Mouse (Mus musculus) embryonic facial prominence, embryonic 13.5 days (tissue): Measurements from ENCODE around the gene Ms4a6c. TPM values are rescaled to one million over a fixed set of nuclear protein-coding genes. Genes with fewer than 3 reads are reported as not detected.
"Not testable (repeated sequence)": the region's sequence is repeated elsewhere in the genome, so short reads cannot be mapped to it uniquely, and the experiment has no call there.

Experiments used
- ATAC-seq: fragments of 200-750 bp; cut with Nextera tagmentation; 2 replicates; pipeline ENCODE4 v1.8.0; 2017; ENCODE audit warnings: low read depth; ENCODE audit not compliant: insufficient number of reproducible peaks, insufficient read depth, low FRiP score, low TSS enrichment
- H3K27ac ChIP-seq: fragments of 300-500 bp; sonication (generic); 2 replicates; pipeline ENCODE4 v1.5.1; 2015; ENCODE audit warnings: moderate library complexity, mild to moderate bottlenecking, inconsistent platforms
- H3K27me3 ChIP-seq: fragments of 300-500 bp; sonication (generic); 2 replicates; pipeline ENCODE4 v1.6.1; 2015; ENCODE audit warnings: mild to moderate bottlenecking, inconsistent platforms
- H3K36me3 ChIP-seq: fragments of 300-500 bp; sonication (generic); 2 replicates; pipeline ENCODE4 v1.6.1; 2015; ENCODE audit warnings: mild to moderate bottlenecking, inconsistent platforms
- H3K4me1 ChIP-seq: fragments of 300-500 bp; sonication (generic); 2 replicates; pipeline ENCODE4 v1.6.1; 2015; ENCODE audit warnings: inconsistent platforms
- H3K4me2 ChIP-seq: fragments of 300-500 bp; sonication (generic); 2 replicates; pipeline ENCODE4 v1.6.1; 2015; ENCODE audit warnings: moderate library complexity, mild to moderate bottlenecking, inconsistent platforms
- H3K4me3 ChIP-seq: fragments of 300-500 bp; sonication (generic); 2 replicates; pipeline ENCODE4 v1.5.1; 2015; ENCODE audit warnings: mild to moderate bottlenecking, inconsistent platforms
- H3K9ac ChIP-seq: fragments of 300-500 bp; sonication (generic); 2 replicates; pipeline ENCODE4 v1.6.1; 2015; ENCODE audit warnings: mild to moderate bottlenecking, inconsistent platforms
- H3K9me3 ChIP-seq: fragments of 300-500 bp; sonication (generic); 2 replicates; pipeline ENCODE4 v1.6.1; 2016; ENCODE audit warnings: inconsistent platforms
- WGBS: fragments of 180-500 bp; shearing (Covaris S2); methylation state at CpG from one replicate; pipeline ENCODE4 v1.1.7; 2015; ENCODE audit warnings: mixed read lengths; 5-methylcytosine and 5-hydroxymethylcytosine counted together
- polyA plus RNA-seq: library from polyadenylated mRNA; unstranded; fragments of >200 nt; fragmentation: Nextera tagmentation; extraction: Ambion mirVana; gene quantifications from 2 replicates; pipeline ENCODE4 v1.2.1, GENCODE M21; 2015

Ms4a6c gene
- polyA plus RNA-seq = 4.8 and 5.4 TPM in 2 replicates

DNA sequence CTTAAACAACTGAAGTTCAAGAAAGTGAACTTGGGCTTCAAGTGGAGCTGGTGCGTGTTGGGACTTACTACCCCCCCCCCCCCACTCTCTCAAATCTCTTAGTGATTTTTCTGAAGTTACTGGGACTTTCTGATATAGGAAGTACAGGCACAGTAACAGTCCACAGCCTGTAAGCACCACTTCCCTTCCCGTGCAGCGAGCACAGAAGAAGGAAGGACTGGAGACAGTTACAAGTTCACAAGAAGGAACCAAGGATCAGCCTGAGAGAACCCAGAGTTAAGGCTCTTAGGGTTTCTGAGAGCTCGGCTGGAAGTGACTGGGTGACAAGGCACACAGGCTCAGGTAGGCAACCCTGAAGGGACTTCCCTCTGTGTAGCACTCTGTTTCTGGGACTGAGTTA is at the start of gene Ms4a6c:
Gene Ms4a6c, plus strand, starts transcription at position 152 of the 400 bp plus-strand sequence.
- not testable (repeated sequence) for H3K4me2 ChIP-seq, H3K27me3 ChIP-seq, H3K9me3 ChIP-seq, ATAC-seq, H3K4me1 ChIP-seq, H3K36me3 ChIP-seq, H3K9ac ChIP-seq, H3K4me3 ChIP-seq, H3K27ac ChIP-seq
- WGBS = 77% methylated on average over 4 of the region's 4 CpGs

DNA sequence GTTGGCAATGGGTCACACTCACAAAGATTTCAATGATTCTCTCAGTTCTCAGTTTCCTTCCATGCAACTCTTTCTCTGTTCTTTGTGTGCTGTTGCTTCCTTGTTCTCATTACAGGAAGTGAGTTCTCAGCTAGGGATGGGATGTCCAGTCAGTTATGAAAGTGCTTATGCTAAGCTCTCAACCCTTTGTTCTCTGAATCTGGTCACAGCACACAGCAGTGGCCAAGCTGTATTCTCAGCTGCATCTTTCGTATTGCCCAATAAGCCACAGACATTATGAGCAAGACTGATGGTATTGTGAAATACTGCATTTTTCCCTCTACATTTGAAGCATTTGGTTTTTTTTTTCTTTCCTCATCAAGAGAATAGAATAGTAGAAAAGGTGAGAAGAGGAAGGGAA is 38.0 kb upstream of the Ms4a6c start:
- not testable (repeated sequence) for H3K4me3 ChIP-seq, H3K27me3 ChIP-seq, H3K9me3 ChIP-seq, ATAC-seq, H3K9ac ChIP-seq, H3K4me1 ChIP-seq, H3K36me3 ChIP-seq, H3K4me2 ChIP-seq, H3K27ac ChIP-seq
- WGBS = 86% methylated on average over 1 of the region's 1 CpGs

DNA sequence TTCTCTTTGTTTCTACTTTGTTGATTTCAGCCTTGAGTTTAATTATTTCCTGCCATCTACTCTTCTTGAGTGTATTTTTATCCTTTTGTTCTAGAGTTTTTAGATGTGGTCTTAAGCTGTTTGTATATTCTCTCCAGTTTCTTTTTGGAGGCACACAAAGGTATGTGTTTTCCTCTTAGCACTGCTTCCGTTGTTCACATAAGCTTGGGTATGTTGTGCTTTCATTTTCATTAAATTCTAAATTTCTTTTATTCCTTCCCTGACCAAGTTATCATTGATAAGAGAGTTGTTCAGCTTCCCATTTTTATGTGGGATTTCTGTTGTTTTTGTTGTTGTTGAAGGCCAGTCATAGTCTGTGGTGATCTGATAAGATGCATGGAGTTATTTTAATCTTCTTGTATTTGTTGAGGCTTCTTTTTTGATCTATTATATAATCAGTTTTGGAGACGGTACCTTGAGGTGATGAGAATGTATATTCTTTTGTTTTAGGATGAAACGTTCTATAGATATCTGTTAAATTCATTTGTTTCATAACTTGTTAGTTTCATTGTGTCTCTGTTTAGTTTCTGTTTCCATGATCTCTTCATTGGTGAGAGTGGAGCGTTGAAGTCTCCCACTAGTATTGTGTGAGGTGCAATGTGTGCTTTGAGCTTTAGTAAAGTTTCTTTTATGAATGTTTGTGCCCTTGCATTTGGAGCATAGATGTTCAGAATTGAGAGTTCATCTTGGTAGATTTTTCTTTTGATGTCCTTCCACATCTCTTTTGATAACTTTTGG is 33.9 kb upstream of the Ms4a6c start:
- WGBS = 87% methylated on average over 4 of the region's 4 CpGs
- H3K36me3 ChIP-seq = no peaks in the 10 kb centered on the region
- H3K27me3 ChIP-seq = no peaks in the 10 kb centered on the region
- H3K4me3 ChIP-seq = no peak overlapping the region
- no peaks in the 10 kb centered on the region for H3K4me1 ChIP-seq
- ATAC-seq = no peak
- H3K4me2 ChIP-seq = no peak overlapping the region
- H3K27ac ChIP-seq = no peak overlapping the region
- H3K9me3 ChIP-seq = no peaks in the 10 kb centered on the region
- no peak overlapping the region for H3K9ac ChIP-seq

DNA sequence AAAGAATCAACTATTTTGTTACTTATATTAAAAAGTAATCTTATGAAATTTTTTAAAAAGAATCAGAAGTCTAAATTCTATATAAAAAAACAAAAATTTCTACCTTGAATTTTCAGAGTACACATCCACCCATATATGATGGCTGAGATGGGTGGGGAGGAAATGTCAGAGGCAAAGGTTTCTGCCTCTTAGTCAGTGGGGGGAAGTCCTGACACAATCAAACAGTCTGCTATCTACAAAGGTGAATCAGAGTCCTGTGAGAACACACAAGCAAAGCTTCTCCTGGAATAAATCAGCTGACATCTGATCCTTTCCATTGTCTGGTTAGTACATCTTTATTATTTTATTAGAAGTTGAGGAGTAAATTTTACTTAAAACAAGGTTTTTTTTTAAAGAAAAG is 25.8 kb upstream of the Ms4a6c start, which contains the start of gene Ms4a4b:
Gene Ms4a4b, plus strand, starts transcription at position 216 of the 400 bp plus-strand sequence.
- H3K4me2 ChIP-seq = no peak within 1 kb of the TSS
- no peaks in the 10 kb centered on the region for H3K36me3 ChIP-seq
- H3K27me3 ChIP-seq = no peaks in the 10 kb centered on the region
- H3K9ac ChIP-seq = no peak within 1 kb of the TSS
- no peak for ATAC-seq
- no peak within 1 kb of the TSS for H3K27ac ChIP-seq
- no peak within 1 kb of the TSS for H3K4me3 ChIP-seq
- H3K9me3 ChIP-seq = no peaks in the 10 kb centered on the region
- H3K4me1 ChIP-seq = no peaks in the 10 kb centered on the region

DNA sequence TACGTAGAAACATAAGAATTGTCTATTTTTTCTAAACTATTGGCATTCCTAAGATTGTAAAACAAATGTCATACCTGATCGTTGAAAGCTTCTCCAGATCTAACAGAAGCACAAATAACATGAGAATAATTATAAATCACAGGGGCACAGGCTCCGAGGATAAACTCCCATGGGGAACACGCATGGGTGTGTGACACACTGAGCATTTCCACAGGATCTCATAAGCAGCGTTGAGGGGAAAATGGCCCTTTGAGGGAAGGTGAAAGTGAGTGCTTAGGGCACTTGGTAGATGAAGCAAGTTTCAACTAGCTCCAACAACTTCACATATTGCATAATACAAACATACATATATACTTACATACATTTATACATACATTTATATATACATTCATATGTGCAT is 25.2 kb upstream of the Ms4a6c start:
- no peak overlapping the region for H3K9ac ChIP-seq
- no peak overlapping the region for H3K4me2 ChIP-seq
- no peak overlapping the region for H3K4me3 ChIP-seq
- no peaks in the 10 kb centered on the region for H3K27me3 ChIP-seq
- ATAC-seq = no peak
- no peaks in the 10 kb centered on the region for H3K4me1 ChIP-seq
- H3K9me3 ChIP-seq = no peaks in the 10 kb centered on the region
- 83% methylated on average over 5 of the region's 5 CpGs for WGBS
- no peaks in the 10 kb centered on the region for H3K36me3 ChIP-seq
- H3K27ac ChIP-seq = no peak overlapping the region

DNA sequence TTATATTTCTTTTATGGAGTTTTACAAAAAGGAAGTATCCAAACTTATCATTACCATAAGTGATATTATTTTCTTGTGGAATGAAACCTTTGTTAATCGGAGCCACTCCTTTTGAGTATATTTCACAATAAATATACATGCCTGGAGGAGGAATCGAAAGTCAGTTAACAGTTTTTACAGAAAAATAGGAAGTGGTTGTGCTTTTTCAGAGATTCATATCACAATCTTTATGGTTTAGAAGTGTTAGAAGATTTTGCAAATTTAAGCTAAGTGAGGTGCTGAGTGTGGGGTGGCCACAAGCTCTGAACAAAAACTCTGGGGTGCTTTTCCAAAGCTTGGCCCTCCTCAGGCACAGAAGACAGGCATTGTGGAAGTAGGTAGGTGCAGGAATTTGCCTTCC is 21.9 kb upstream of the Ms4a6c start:
- Histone ChIP-seq H3K4me1 (no peaks in the 10 kb centered on the region), H3K9me3 (no peaks in the 10 kb centered on the region), H3K4me2 (no peak overlapping the region), H3K36me3 (no peaks in the 10 kb centered on the region), H3K27ac (no peak overlapping the region), H3K9ac (no peak overlapping the region), H3K4me3 (no peak overlapping the region), H3K27me3 (no peaks in the 10 kb centered on the region)
- ATAC-seq = no peak
- 86% methylated on average over 2 of the region's 2 CpGs for WGBS

DNA sequence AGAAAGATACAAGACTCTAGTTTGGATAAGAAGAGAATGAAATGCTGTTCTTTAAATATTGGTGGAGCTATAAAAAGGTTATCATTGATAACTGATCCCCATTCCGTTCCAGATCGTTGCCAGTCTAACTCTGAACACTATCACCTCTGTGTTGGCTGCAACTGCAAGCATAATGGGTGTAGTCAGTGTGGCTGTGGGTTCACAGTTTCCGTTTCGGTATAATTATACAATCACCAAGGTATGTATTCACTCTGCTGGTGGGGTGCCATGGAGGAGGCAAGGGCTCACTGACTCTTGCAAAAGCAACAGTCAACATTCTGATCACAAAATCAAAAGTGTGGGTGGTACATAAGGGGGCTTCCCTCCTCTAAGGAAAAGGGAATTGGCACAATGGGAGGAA is 10.1 kb upstream of the Ms4a6c start:
- 81% methylated on average over 4 of the region's 4 CpGs for WGBS
- H3K36me3 ChIP-seq, ATAC-seq, H3K9me3 ChIP-seq, H3K27ac ChIP-seq, H3K4me2 ChIP-seq, H3K4me3 ChIP-seq, H3K27me3 ChIP-seq, H3K9ac ChIP-seq, H3K4me1 ChIP-seq: not testable (repeated sequence)

DNA sequence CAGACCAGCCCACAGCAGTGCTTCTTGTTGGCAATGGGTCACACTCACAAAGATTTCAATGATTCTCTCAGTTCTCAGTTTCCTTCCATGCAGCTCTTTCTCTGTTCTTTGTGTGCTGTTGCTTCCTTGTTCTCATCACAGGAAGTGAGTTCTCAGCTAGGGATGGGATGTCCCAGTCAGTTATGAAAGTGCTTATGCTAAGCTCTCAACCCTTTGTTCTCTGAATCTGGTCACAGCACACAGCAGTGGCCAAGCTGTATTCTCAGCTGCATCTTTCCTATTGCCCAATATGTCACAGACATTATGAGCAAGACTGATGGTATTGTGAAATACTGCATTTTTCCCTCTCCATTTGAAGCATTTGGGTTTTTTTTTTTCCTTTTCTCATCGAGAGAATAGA is 4.4 kb upstream of the Ms4a6c start:
- not testable (repeated sequence) for H3K27ac ChIP-seq, H3K4me2 ChIP-seq, H3K9ac ChIP-seq, H3K27me3 ChIP-seq, ATAC-seq, H3K36me3 ChIP-seq, H3K4me3 ChIP-seq, H3K9me3 ChIP-seq, H3K4me1 ChIP-seq
- WGBS = 31% methylated on average over 1 of the region's 1 CpGs

DNA sequence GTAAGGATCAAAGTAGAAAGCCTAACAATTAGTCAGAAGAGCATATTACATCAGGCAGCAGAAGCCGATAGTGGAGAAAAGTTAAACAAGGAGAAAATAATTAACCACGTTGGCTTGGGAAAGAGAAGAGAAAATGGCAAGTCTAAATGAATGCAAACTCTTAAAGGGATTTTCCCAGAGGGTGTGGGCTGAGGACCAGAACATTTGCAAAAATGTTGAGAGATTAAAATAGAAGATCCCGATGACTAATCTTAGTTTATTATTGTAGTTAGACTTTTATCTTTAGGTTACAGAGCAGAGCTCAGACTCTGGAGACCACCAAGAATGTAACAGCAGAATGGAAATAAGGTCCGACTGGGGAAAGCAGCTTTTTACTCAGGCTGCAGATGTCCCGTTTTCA is 2.7 kb upstream of the Ms4a6c start:
- no peaks in the 10 kb centered on the region for H3K4me1 ChIP-seq
- H3K9ac ChIP-seq = no peak overlapping the region
- H3K27ac ChIP-seq = no peak overlapping the region
- H3K4me2 ChIP-seq = no peak overlapping the region
- no peak for ATAC-seq
- H3K27me3 ChIP-seq = no peaks in the 10 kb centered on the region
- 69% methylated on average over 5 of the region's 5 CpGs for WGBS
- no peaks in the 10 kb centered on the region for H3K9me3 ChIP-seq
- H3K4me3 ChIP-seq = no peak overlapping the region
- H3K36me3 ChIP-seq = no peaks in the 10 kb centered on the region

DNA sequence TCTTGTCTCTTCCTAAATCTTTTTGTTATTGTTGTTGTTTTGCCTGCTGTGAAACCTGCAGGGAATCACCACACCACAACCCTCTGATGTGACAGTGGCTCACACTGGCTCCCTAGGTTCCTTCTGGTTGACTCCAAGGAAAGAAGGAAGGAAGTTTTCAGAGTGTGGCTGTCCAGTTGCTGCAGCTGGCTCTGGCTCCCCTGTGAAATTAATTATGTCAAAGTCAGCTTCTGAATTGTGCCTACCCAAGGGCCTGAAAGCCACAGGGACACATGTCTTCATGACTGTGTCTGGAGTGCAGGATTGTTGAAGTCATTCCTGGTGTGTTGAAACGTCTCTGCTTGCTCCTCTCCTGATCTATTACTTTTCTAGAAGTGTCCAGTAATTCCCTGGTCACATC is 805 bp upstream of the Ms4a6c start:
- H3K27ac ChIP-seq, H3K4me3 ChIP-seq, H3K4me1 ChIP-seq, H3K4me2 ChIP-seq, H3K9me3 ChIP-seq, ATAC-seq, H3K9ac ChIP-seq, H3K27me3 ChIP-seq, H3K36me3 ChIP-seq: not testable (repeated sequence)
- 85% methylated on average over 1 of the region's 1 CpGs for WGBS

DNA sequence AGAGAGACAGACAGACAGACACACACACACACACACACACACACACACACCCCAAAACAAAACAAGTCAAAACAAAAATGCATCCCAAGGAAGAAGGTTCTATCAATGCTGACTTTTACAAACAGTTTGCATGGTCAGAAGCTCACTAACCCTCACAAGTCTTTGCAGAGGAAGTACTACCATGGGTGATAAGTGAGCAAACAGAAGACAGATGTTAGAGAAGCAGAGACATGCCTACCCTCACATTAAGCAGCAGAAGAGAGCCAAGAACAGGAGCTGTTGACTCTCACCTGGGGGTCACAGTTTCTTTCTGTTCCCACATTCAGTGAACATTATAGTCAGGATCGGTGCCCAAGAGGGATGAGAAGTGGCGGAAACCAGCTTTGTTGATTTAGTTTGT is 10.5 kb downstream of the Ms4a6c start:
- H3K9me3 ChIP-seq = no peaks in the 10 kb centered on the region
- WGBS = 77% methylated on average over 2 of the region's 2 CpGs
- H3K27ac ChIP-seq = no peak overlapping the region
- no peaks in the 10 kb centered on the region for H3K4me1 ChIP-seq
- H3K4me2 ChIP-seq = no peak overlapping the region
- H3K4me3 ChIP-seq = no peak overlapping the region
- no peak overlapping the region for H3K9ac ChIP-seq
- H3K27me3 ChIP-seq = no peaks in the 10 kb centered on the region
- ATAC-seq = no peak
- H3K36me3 ChIP-seq = no peaks in the 10 kb centered on the region

DNA sequence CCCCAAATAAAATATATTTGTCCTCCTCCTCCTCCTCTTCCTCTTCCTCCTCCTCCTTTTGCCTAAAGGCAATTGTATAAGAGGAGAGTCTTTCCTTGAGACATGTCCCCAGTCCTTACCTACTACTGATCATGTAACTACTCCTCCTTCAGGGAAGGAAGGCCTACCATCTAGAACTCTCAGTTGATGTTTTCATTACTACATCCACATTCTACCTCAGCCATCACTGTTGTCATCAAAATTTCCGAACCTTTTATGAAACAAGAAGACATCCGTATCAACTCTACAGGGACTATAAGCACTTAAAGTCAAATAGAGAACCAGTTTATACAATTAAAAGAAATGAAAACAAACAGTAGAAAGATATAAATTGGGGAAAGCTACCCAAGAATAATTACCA is 13.5 kb downstream of the Ms4a6c start:
- Histone ChIP-seq H3K4me3 (no peak overlapping the region), H3K27ac (no peak overlapping the region), H3K36me3 (no peaks in the 10 kb centered on the region), H3K4me1 (no peaks in the 10 kb centered on the region), H3K9ac (no peak overlapping the region), H3K9me3 (no peaks in the 10 kb centered on the region), H3K4me2 (no peak overlapping the region), H3K27me3 (no peaks in the 10 kb centered on the region)
- WGBS = 87% methylated on average over 2 of the region's 2 CpGs
- no peak for ATAC-seq
